Mouse (Mus musculus): Measurements from ENCODE around the gene Ctdsp2.
A peak's percentile ranks its signal among the peaks of the same experiment; 100 is the strongest.

The Ctdsp2 gene

DNA sequence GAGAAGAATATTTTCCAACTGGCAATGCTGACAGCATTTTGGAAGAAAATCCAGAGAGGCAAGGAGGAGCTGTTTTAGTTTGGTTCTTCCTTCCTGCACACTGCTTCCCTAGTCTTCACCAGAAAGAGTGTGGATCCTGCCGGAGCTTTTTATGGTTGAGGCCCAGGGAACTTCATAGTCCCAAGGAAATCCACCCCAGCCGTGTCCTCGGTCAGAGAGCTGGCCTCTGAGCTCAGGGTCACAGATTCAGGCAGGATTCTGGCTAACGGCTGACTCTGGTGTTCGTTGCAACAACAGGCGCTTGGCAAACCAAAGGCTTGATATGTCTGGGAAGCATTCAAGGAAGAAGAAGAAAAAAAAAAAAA lies 15.6 kb upstream of the Ctdsp2 start:
- no peak for DNase-seq (ENCODE audit: low spot score in 2 of 2)

DNA sequence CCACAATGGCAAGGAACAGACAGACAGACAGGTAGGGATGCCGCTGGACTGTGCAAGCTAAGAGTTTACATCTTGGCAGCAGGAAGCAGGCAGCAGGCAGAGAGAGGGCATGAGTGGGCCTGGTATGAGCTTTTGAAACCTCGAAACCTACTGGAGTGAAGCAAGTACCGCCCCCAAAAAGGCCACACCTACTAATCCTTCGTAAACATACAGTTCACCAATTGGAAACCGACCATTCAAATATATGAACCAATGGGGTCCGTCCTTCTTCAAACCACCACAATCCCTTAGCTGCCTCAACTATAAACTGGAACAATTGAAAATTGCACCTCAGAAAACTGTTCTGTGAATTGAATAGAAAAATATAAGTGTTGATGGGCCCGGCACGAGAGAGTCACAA lies 14.7 kb upstream of the Ctdsp2 start:
- no peak for DNase-seq (ENCODE audit: low spot score in 2 of 2)

DNA sequence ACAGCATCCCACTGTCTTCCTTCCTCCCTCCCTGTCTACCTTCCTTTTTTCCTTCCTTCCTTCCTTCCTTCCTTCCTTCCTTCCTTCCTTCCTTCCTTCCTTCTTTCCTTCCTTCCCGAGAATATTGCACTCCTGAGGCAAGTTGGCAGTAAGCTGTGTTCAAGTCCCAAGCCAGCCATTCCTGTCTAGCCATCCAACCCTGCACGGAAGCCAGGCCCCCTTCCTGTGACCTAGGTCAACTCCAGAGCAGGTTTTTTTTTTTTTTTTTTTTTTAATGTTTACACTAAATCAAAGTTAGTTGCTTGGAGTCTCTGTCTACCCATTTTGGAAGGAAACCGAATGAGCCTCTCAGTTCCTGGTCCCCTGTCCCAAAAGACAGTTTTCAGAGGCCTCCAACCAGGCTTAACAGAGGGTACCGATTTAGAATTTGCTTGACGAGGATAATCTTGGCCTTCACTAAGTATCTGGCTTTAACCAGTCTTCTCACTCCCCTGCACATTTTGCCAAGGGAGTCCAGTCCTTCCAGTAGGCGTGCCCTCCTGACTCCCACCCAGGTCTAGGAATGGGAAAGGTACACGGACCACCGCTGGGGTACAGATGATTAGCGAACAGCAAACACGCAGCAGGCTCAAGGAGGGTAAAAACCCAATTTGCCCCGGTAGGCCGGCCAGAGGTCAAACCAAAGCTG lies 7.0 kb upstream of the Ctdsp2 start:
- DNase-seq (ENCODE audit: low spot score in 2 of 2): no peak

DNA sequence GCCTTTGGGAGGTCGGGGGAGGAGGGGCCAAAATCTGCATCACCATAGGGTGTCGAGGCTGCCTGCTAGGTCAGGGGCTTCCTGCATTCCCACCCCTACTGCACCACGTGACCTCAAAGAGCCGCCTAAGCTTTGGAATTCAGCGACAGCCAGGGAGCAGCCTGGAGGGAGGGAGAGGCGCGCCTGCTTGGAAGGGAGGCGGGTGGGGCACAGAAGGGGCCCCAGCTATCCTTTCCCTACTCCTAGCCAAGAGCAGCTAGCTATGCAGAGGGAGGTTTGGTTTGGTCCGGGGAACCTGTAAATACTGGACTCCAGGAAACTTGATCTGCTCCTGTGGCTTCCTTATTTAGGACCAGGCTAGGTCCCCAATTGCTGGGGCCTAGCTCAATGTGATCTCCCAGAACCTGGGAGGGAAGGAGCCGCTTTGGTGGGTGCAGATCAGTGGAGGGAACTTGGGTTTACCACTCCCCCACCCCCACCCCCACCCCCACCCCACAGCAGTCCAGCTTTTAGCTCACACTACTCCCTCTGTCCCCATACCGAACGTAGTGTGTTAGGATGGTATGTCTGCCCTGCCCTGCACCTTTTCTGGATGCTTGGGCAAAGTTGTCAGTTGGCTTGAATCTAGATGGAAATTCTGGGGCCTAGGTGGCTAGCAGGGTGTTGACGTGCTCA lies 6.3 kb upstream of the Ctdsp2 start:
- no peak for DNase-seq (ENCODE audit: low spot score in 2 of 2)

DNA sequence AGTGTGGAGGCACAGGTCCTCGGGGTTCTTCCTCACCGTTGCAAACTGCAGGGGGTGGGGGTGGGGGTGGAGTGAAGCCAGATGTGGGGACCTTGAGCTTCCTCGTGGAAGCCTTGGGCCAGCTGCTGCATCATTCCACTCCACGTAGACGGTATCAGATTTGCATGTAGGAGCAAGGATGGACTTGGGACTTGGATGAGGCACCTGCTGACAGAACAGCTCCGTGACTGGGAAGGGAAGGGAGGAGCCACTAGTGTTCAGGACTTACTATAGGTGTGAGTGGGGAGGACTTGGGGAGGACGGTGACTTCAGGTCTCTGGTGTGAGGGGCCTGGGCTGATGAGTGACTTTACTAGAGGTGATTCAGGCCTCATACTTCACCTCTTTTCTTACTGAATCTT lies 5.5 kb upstream of the Ctdsp2 start:
- no peak for DNase-seq (ENCODE audit: low spot score in 2 of 2)

DNA sequence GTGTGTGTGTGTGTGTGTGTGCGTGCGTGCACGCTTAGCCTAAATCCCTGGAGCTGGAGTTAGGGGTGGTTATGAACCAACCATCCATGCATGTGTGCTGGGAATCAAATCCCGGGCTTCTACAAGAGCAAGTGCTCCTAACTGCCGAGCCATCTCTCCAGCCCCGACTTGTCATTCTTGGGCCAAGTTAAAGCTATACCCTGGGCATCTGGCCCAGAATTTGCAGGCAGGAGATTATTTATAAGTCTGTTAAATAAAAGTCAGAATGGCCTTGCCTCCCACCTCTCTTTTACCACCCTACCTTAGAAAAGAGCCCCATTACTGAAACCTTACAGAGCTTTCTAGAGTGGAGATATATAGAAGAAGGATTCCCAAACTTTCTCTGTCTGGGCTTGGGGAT lies 2.8 kb upstream of the Ctdsp2 start:
- DNase-seq (ENCODE audit: low spot score in 2 of 2): no peak

DNA sequence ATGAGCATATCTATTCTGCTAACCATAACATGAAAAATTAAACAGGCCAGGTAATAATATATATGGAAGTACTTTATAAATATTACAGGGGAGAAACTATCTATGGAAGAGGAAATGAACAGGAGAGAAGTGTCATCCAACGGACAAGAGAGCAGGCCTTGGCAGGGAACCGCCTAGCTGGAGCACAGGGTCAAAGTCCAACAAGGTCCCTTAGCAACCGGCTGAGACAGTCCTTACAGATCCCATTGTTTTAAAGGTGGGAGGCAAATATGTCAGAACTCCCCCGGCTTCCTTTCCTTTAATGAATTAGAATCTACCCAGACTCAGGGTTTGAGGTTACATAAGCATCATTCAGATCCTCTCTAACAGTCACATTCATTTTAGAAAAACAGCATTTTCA lies 1.4 kb upstream of the Ctdsp2 start:
- DNase-seq (ENCODE audit: low spot score in 2 of 2): no peak

DNA sequence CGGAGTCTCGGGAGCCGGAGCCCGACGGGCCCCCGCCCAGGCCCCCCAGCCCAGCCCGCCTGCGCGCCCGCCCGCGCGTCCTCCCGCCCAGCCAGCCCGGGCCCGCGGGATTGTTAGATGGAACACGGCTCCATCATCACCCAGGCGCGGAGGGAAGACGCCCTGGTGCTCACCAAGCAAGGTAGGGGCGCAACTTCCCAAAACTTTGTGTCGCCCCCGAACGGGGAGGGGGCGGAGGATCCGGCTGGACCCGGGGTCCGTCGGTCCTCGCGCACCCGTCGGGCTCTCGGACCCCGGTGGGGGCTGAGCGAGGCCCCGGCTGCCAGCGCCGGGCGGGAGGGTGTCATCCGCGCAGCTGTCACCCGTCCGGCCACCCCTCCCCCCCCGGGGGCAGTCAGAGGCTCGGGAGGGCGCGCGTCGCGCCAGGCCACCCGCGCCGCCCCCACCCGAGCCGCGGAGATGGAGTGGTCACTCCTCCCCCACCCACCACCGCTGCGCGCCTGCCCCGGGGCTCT lies 661 bp downstream of the Ctdsp2 start:
- no peak for DNase-seq (ENCODE audit: low spot score in 2 of 2)

DNA sequence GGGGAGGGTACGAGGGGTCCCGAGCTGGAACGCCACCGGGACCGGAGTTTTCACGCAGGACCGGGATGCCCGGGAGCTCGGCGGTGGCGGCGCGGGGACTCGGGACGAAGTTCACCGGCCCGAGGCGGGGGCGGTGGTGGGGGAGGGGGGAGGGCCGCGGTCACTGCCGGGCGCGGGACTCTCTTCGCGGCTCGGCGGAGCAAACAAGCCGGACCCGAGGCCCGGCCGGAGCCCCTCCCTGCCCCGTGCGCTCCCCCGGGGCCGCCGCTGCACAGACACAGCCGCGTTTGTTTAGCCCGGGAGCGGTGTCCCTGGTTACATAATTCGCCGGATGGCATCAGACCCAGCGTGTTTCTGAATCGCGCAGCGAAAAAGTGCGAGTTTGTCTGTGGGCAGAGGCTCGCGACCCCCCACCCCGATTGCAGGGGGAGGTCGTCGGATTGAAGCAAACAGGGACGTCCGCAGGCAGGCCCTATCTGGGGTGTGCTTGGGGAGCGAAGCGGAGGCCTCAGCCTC lies 1.2 kb downstream of the Ctdsp2 start:
- peak in 1 of 2 experiments; percentile 62 for DNase-seq (ENCODE audit: low spot score in 2 of 2)

DNA sequence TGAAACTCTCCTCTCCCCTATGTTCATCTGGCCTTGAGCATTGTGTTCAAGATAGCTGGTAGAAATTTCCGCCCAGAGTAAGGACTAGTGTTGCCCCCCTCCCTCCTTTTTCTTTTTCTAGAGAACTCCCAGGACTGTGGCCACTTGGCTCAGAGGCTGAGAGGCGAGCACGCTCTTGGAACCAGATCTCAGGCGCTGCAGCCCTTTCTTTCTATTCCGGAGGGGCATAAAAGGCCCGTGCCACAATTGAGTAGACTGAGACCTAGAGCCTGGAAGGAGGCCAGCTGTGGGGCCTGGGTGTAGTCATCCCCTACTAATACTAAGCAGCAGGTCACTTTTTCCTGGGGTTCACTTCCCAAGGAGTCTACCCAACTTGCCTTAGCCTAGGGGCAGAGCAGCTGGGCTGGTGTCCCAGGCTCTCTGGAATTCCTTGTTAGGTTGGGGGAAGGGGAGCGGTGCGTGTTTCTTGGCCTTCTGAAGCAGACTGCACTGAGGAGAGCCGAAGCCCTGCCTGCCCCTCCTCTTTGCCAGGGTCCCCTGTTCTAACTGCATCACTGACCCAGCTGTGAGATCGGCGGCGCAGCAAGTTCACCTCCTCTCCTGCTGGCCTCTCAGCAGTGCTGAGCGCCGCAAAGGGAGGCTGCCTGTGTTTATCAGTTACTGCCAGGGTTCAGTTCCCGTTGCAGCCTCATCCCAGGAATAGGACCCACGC lies 1.9 kb downstream of the Ctdsp2 start:
- DNase-seq (ENCODE audit: low spot score in 2 of 2): peak in 1 of 2 experiments; percentile 65

DNA sequence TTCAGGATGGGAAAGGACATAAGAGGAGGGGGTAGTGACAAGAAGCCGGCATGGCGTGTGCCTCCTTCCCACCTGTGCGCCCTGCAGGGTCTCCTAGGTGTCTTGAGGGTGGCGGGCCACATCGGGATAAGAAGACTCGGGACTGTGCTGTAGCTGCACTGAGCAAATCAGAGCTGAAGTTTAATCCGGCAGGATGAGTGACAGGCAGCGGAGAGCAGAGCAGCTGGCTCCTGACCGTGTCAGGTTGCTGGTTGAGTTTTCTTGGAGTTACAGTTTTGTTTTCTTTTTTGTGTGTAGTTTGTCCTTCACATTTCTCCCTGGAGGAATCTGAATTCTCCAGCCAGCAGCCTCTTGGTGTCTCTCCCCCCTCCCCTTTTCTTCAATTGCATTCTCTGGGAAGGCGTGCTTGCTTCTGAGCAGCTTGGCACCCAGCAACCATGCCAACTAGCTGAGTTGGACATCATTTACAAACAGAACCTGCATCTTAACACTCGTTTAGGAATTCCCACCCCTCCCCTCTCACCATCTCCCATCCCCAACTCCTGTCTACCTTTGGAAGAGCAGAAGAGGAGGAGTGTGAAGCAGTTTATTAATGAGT lies 2.5 kb downstream of the Ctdsp2 start:
- no peak for DNase-seq (ENCODE audit: low spot score in 2 of 2)

DNA sequence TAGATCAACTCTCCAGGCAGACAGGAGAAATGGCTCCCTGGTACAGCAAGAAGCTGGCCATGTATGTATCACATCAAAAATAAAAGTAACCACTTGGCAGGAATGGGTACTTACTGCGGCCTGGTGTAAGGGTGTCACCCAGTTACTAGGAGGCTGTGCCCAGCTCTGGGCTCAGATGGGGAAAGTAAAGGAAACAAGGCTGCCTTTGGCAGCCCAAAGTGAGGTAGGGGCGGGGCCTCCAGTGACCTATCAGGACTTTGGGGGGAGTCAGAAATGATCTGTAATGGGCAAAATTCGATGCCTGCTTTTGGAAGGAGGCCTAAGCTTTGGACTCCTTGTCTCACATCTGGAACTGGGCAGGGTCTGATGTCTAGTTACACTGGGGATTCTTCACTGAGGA lies 3.2 kb downstream of the Ctdsp2 start:
- no peak for DNase-seq (ENCODE audit: low spot score in 2 of 2)

DNA sequence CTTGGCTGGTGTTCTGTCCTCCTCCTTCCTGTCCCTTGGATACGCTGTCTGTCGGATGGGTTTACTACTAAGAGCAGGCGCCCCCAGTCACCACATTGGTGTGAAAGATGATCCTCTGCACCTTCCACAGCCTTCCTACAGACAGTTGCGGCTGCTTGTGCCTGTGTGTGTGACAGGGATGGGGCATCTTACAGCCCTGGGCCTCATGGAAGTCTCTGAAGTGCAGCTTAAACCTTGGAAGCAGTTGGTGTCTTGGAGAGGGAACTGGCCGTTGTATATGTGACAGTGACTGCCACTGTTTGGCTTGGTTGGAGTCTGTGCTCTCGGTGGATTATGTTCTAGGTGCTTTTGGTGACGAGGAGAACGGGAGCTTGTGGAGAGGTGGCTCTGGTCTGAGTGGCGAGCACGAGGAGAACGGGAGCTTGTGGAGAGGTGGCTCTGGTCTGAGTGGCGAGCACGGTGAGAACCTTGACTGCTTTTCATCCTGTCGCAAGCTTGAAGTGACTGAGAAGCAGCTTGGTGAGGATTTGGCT lies 4.7 kb downstream of the Ctdsp2 start:
- no peak for DNase-seq (ENCODE audit: low spot score in 2 of 2)

DNA sequence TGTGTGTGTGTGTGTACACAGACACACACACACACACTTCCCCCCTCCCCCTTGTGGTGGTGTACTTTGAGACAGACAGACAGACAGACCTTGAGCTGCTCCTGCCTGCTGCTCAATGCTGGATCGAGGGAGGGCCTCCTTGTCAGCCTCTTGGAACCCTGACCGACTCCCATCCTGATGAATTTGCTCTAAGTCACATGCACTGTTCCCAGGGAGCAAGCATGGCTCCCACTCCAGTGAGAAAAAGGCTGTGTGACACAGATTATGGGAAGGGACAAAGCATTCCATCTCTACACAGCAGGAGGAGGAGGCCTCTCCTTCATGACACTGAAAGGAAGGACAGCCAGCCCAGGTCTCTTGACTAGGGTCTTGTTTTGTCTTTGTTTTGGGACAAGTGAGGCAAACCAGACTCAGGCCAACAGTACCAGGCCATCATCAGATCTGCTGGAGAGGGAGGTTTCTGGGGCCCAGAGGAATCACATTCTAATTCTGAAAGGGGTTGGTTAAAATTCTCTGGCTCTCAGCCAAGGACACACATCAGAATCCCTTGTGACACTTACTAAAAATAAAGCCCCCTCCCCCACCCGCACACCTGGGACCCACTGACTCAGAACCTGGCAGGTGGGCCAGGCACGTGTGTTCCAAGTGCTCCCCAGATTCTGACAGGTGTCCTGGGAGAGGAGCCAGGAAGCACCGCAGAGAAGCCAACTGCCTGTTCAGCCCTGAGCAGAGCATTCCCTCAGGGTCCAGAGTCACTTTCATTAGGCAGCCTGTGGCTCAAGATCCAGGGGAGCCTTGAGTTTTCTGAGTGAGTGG lies 5.9 kb downstream of the Ctdsp2 start:
- no peak for DNase-seq (ENCODE audit: low spot score in 2 of 2)

DNA sequence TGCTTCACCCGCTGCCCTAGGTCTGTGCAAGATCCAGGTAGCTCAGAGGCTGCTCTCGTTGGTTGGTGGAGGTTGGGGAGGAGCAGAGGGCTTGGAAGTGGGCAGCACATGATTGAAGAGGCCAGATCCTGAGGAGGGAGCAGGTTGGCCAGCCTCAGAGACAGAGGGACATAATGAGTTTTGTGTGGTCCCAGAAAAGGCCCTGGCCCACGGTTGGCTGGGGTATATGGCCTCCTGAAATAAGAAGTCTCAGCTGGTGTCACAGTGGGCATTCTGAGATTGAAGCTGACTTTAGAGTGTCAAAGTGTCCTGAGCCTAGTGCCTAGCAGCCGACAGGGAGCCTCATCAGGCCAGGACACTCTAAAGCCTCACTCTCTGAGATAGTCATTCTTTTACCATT lies 6.6 kb downstream of the Ctdsp2 start:
- no peak for DNase-seq (ENCODE audit: low spot score in 2 of 2)

DNA sequence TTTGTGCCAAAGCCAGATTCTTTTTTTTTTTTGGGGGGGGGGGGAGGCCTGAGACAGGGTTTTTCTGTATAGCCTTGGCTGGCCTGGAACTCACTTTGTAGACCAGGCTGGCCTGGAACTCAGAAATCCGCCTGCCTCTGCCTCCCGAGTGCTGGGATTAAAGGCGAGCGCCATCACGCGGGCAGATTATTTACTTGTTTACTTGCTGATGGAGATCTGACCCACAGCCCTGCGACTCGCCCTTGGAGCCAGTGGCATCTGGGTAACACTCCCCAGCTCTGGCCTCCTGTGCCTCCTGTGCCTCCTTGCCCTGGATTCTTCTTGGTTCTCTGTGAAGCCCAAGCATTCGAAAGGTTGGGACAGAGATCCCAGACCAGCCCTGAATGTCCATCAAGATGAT lies 7.1 kb downstream of the Ctdsp2 start:
- no peak for DNase-seq (ENCODE audit: low spot score in 2 of 2)

DNA sequence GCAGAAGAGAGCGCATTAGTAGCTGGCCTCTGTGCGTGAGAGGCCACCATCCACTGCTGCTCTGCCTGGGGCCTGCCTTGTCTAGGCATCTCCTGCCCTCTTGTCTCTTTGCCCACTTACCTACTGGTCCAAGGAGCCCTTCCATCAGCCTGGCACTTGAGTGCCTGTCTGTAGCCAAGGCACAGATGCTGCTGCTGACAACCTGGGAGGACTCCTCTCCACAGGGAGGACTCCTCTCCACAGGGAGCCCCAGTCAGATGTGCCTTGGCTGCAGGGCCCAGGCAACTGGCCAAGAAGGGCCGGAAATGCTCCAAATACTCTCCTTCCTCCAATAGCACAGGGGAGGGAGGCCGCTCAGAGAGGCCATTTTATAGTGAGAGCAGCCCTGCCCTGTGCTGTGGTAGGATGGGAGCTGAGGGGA lies 8.0 kb downstream of the Ctdsp2 start:
- peak; percentile 61 to 65 for DNase-seq (ENCODE audit: low spot score in 2 of 2)

DNA sequence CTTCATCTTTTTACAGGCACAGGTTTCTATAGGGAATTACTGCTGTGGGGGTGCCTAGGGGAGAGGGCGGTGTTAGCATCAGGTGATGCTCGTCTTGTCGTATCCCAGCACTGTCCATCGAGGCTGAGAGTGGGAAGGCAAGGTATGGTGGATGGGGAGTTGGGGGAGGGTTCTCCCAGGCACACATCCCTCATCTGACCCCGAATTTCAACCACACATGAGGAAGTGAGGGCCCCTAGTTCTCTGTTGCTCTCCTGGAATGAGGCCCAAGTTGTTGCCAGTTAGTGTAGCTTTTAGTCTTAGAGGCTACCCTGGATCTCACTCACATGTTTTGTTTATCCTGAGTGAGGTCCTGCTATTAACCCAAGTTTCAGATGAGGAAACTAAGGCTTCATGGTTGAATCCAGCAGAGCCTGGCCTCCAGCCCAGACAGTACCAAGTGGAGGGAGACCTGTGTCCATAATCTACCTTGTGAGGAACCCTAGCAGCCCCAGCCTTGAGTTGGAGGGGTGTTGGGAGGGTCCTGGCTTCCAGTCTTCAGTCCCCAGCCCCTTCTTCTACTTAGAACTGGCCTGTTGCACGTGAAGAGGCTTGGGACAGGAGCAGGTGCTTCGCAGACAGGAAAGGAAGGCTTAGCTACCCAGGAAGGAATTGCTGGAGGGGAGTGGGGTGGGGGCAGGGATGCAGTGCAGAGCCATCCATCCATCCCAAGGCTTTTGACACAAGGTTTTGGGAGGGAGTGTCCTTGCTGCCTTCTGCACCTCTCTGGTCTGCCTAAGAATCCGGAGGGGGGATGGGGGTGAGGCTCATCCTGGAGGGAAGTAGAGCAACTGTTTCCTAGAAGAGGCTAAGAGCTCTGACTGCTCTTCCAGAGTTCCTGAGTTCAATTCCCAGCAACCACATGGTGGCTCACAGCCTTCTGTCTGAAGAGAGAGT lies 8.9 kb downstream of the Ctdsp2 start:
- no peak for DNase-seq (ENCODE audit: low spot score in 2 of 2)

DNA sequence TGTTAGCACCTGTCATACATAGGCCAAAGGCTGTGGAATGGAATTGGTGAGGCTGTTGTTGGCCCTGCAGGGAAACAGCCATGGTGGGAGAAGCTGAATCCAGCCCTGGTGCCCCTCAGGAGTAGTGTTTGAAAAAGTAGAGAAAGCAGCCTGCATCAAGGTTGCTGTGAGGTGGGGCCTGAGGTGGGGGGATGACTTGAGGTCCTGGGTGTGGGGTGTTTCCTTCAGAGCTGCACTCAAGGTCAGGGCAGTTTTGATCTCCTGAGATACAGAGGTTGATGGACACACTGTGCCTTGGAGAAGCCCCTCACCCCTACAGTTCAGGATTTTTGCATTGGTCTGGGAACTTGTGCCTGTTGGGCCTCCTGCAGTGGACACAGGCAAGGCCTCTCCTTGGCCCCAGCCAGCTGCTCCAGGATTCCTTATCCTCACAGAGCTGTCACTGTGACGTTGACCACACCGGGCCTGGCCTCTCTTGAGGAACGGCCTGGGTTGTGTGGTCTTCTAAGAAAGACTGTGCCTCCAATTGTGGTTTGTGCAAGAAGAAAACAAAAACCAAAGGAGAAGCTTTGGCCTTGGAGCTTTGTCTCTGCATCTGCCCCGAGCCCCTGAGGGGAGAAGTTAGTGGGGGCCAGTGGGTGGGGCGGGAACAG lies 10.1 kb downstream of the Ctdsp2 start:
- no peak for DNase-seq (ENCODE audit: low spot score in 2 of 2)

All from frontal cortex, postnatal 36 days (tissue).